Mouse (Mus musculus): ENCODE data around the gene Bak1. TPM values are rescaled to one million over a fixed set of nuclear protein-coding genes. Genes with fewer than 3 reads are reported as not detected.

Gene Bak1
- polyA plus RNA-seq, 1 experiment = not detected

- TF ChIP-seq CTCF (IDR thresholded peaks at IDR 0.05; ENCODE audit: insufficient read depth, low read depth, low read length) (no peak), POLR2A (IDR thresholded peaks at IDR 0.05; ENCODE audit: insufficient read depth, low read depth, low read length) (no peak)
These were observed 42.8 kb upstream of the Bak1 start for GRCm38 (mm10) chr17:27071630-27072029.

DNA sequence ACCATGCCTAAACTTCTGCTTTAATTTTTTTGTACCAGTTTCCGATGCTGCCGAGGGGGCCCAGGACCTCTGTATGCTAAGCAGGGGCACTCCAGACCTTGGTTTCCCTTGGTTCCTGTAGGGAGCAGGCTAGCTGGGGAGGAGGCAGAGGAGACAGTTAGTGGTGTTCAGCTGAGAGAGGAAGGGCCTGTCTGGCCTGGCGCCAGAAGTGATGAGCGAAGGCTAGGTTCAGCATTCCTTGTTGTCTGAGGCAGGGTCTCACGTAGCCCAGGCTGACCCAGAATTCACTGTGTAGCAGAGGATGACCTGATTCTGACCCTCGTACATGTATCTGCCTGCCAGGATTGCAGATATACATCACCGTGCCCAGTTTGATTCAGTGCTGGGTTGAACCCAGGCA lies 42.1 kb upstream of the Bak1 start:
- WGBS = 94% methylated on average over 7 of the region's 7 CpGs
- H3K4me1 ChIP-seq (ENCODE audit: control insufficient read depth, insufficient read depth, low read length) = peaks cover 5% of the 10 kb centered on the region
- no peak overlapping the region for H3K4me3 ChIP-seq (ENCODE audit: insufficient read depth, low read depth, low read length)
- TF ChIP-seq POLR2A (IDR thresholded peaks at IDR 0.05; ENCODE audit: insufficient read depth, low read depth, low read length) = no peak
- no peak for TF ChIP-seq CTCF (IDR thresholded peaks at IDR 0.05; ENCODE audit: insufficient read depth, low read depth, low read length)
- H3K27ac ChIP-seq (ENCODE audit: insufficient read depth, low read depth, low read length) = no peak overlapping the region

More at GRCm38 (mm10) chr17:27071630-27072029, 42.8 kb upstream of the Bak1 start:
- H3K27ac ChIP-seq (ENCODE audit: insufficient read depth, low read depth, low read length) = no peak overlapping the region
- H3K4me1 ChIP-seq (ENCODE audit: control insufficient read depth, insufficient read depth, low read length) = peaks cover 5% of the 10 kb centered on the region
- no peak overlapping the region for H3K4me3 ChIP-seq (ENCODE audit: insufficient read depth, low read depth, low read length)
- WGBS = 53% methylated on average over 6 of the region's 6 CpGs

DNA sequence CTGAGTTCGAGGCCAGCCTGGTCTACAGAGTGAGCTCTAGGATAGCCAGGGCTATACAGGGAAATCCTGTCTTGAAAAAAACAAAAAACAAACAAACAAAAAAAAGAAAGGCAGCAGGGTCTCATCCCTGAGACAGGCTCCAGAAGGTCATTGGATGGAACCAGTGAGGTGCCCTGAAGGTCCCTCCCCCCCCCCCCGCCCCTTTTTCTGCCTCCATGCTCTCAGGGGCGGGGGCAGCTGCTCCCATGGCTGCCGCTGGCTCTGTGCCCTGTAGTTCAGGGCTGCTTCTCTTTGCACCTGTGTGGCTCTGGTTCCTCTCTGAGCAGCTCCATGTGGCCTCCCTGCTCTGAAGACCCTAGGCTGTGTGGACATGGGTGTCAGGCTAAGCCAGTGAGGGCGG lies 40.3 kb upstream of the Bak1 start:
- H3K4me1 ChIP-seq (ENCODE audit: control insufficient read depth, insufficient read depth, low read length) = peaks cover 2% of the 10 kb centered on the region
- H3K27ac ChIP-seq (ENCODE audit: insufficient read depth, low read depth, low read length) = no peak overlapping the region
- TF ChIP-seq CTCF (IDR thresholded peaks at IDR 0.05; ENCODE audit: insufficient read depth, low read depth, low read length) (no peak), POLR2A (IDR thresholded peaks at IDR 0.05; ENCODE audit: insufficient read depth, low read depth, low read length) (no peak)
- H3K4me3 ChIP-seq (ENCODE audit: insufficient read depth, low read depth, low read length) = no peak overlapping the region
- WGBS = 79% methylated on average over 5 of the region's 5 CpGs

DNA sequence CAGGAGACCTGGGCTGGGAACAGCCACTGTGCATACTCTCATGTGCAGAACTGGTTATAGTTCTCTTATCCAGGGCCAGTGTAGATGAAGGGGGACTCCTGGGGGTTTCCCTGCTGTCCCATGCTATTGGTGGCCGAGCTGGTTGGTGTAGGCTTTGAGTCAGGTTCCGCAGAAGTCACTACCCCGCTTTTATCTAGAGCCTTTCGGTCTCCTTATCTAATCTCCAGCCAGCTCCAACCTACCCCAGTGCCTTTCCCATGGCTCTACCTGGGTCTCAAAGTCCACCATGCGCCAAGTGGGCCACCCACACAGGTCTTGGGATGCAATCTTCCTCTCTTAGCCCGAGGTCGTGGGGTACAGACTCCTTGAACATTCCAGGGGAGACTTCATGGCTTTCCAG lies 37.3 kb upstream of the Bak1 start:
- H3K4me3 ChIP-seq (ENCODE audit: insufficient read depth, low read depth, low read length) = no peak overlapping the region
- H3K27ac ChIP-seq (ENCODE audit: insufficient read depth, low read depth, low read length) = no peak overlapping the region
- 90% methylated on average over 7 of the region's 7 CpGs for WGBS
- TF ChIP-seq CTCF (IDR thresholded peaks at IDR 0.05; ENCODE audit: insufficient read depth, low read depth, low read length) (no peak), POLR2A (IDR thresholded peaks at IDR 0.05; ENCODE audit: insufficient read depth, low read depth, low read length) (no peak)
- H3K4me1 ChIP-seq (ENCODE audit: control insufficient read depth, insufficient read depth, low read length) = peaks cover 7% of the 10 kb centered on the region; the same call in 1 of the 2 replicates

- peaks cover 7% of the 10 kb centered on the region; the same call in 1 of the 2 replicates for H3K4me1 ChIP-seq (ENCODE audit: control insufficient read depth, insufficient read depth, low read length)
- H3K27ac ChIP-seq (ENCODE audit: insufficient read depth, low read depth, low read length) = no peak overlapping the region
- H3K4me3 ChIP-seq (ENCODE audit: insufficient read depth, low read depth, low read length) = no peak overlapping the region
- TF ChIP-seq CTCF (IDR thresholded peaks at IDR 0.05; ENCODE audit: insufficient read depth, low read depth, low read length) (no peak), POLR2A (IDR thresholded peaks at IDR 0.05; ENCODE audit: insufficient read depth, low read depth, low read length) (no peak)
- 86% methylated on average over 2 of the region's 2 CpGs for WGBS
These were observed 35.4 kb upstream of the Bak1 start for GRCm38 (mm10) chr17:27064195-27064594.

- H3K4me1 ChIP-seq (ENCODE audit: control insufficient read depth, insufficient read depth, low read length) = peaks cover 9% of the 10 kb centered on the region; the same call in 1 of the 2 replicates
- H3K4me3 ChIP-seq (ENCODE audit: insufficient read depth, low read depth, low read length) = no peak overlapping the region
- TF ChIP-seq POLR2A (IDR thresholded peaks at IDR 0.05; ENCODE audit: insufficient read depth, low read depth, low read length) (no peak), CTCF (IDR thresholded peaks at IDR 0.05; ENCODE audit: insufficient read depth, low read depth, low read length) (no peak)
- WGBS = 61% methylated on average over 6 of the region's 6 CpGs
- no peak overlapping the region for H3K27ac ChIP-seq (ENCODE audit: insufficient read depth, low read depth, low read length)
These were observed 34.9 kb upstream of the Bak1 start for GRCm38 (mm10) chr17:27063717-27064116.

GRCm38 (mm10) chr17:27062684-27063083 lies 33.9 kb upstream of the Bak1 start:
- WGBS = 93% methylated on average over 7 of the region's 7 CpGs
- Histone ChIP-seq H3K27ac (ENCODE audit: insufficient read depth, low read depth, low read length) (no peak overlapping the region), H3K4me3 (ENCODE audit: insufficient read depth, low read depth, low read length) (no peak overlapping the region), H3K4me1 (ENCODE audit: control insufficient read depth, insufficient read depth, low read length) (peaks cover 10% of the 10 kb centered on the region)
- no peak for TF ChIP-seq CTCF (IDR thresholded peaks at IDR 0.05; ENCODE audit: insufficient read depth, low read depth, low read length)
- TF ChIP-seq POLR2A (IDR thresholded peaks at IDR 0.05; ENCODE audit: insufficient read depth, low read depth, low read length) = no peak

GRCm38 (mm10) chr17:27061727-27062126 lies 32.9 kb upstream of the Bak1 start:
- WGBS = 93% methylated on average over 3 of the region's 3 CpGs
- H3K4me1 ChIP-seq (ENCODE audit: control insufficient read depth, insufficient read depth, low read length) = peaks cover 18% of the 10 kb centered on the region

DNA sequence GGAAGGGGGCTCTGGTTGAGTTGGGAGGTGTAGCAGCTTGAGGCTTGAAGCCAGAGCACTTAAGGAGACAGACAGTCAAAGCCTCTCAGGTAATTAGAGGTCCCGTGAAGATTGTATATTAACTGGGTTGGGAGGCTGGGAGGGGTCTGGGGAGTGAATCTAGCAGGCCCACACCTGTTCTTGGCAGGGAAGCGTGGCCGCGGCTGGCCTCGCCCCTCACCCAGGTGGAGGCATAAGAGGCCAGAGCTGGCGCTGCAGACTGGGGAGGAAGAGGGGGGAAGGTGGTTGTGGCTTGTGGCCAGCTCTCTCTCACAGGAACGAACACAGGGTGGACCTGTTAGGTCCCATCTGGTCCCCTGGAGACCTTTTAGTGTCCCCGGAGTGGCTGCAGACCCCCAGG lies 31.9 kb upstream of the Bak1 start:
- Histone ChIP-seq H3K27ac (ENCODE audit: insufficient read depth, low read depth, low read length) (no peak overlapping the region), H3K4me1 (ENCODE audit: control insufficient read depth, insufficient read depth, low read length) (peaks cover 18% of the 10 kb centered on the region), H3K4me3 (ENCODE audit: insufficient read depth, low read depth, low read length) (no peak overlapping the region)
- TF ChIP-seq CTCF (IDR thresholded peaks at IDR 0.05; ENCODE audit: insufficient read depth, low read depth, low read length) = no peak
- TF ChIP-seq POLR2A (IDR thresholded peaks at IDR 0.05; ENCODE audit: insufficient read depth, low read depth, low read length) = no peak
- 90% methylated on average over 8 of the region's 8 CpGs for WGBS

More at GRCm38 (mm10) chr17:27061727-27062126, 32.9 kb upstream of the Bak1 start:
- TF ChIP-seq CTCF (IDR thresholded peaks at IDR 0.05; ENCODE audit: insufficient read depth, low read depth, low read length) (no peak), POLR2A (IDR thresholded peaks at IDR 0.05; ENCODE audit: insufficient read depth, low read depth, low read length) (no peak)
- no peak overlapping the region for H3K27ac ChIP-seq (ENCODE audit: insufficient read depth, low read depth, low read length)
- H3K4me3 ChIP-seq (ENCODE audit: insufficient read depth, low read depth, low read length) = no peak overlapping the region
